Mouse (Mus musculus): ENCODE measurements around the gene Tsr2.

DNA sequence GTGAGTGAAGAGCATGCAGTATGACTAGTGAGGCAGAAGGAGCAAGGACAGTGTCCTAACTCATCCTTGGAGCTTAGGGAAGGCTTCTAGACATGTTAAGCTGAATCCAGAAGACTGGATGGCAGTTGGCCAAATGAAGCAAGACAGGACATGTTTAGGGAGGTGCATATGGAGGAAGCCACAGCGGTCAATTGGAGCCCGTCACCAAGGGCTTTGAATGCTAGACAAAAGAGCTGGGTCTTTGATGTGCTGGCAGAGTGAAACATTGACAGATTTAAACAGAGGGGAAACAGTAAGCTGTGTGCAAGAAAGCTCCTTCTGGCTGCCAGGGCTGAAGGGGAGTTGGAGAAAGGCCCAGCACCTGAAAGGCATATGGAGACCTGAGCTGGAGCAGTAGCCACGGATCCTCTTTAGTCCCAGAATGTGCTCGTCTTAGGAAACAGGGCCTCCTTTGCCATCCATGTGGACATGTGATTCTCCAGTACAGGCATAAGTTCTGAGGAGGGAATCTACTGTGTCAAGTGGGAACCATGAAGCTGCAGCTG, 19.3 kb downstream of the Tsr2 start:
- no peak for TF ChIP-seq CTCF (IDR thresholded peaks at IDR 0.05; ENCODE audit: insufficient read depth, low read depth, low read length)
- TF ChIP-seq POLR2A (IDR thresholded peaks at IDR 0.05; ENCODE audit: insufficient read depth, low read depth, low read length): no peak

Data from olfactory bulb, adult 2 months (tissue).